Mouse (Mus musculus) forebrain, embryonic 12.5 days (tissue): ENCODE measurements around the gene Adgrl1. TPM values are rescaled to one million over a fixed set of nuclear protein-coding genes. Genes with fewer than 3 reads are reported as not detected.

Experiments
- ATAC-seq: fragments of 200-750 bp; cut with Nextera tagmentation; 2 replicates; pipeline ENCODE4 v1.8.0; 2017; ENCODE audit warnings: moderate TSS enrichment; ENCODE audit not compliant: low FRiP score
- H3K27ac ChIP-seq: fragments of 300-500 bp; sonication (generic); 2 replicates; pipeline ENCODE4 v1.5.1; 2016; ENCODE audit warnings: mild to moderate bottlenecking
- H3K27me3 ChIP-seq: fragments of 300-500 bp; sonication (generic); 2 replicates; pipeline ENCODE4 v1.6.1; 2016; ENCODE audit warnings: mild to moderate bottlenecking
- H3K36me3 ChIP-seq: fragments of 300-500 bp; sonication (generic); replicated peaks from 2 replicates; pipeline ENCODE4 v1.6.1; 2016; ENCODE audit warnings: mild to moderate bottlenecking
- H3K4me1 ChIP-seq: fragments of 300-500 bp; sonication (generic); 2 replicates; pipeline ENCODE4 v1.6.1; 2016
- H3K4me2 ChIP-seq: fragments of 300-500 bp; sonication (generic); 2 replicates; pipeline ENCODE4 v1.6.1; 2016; ENCODE audit warnings: mild to moderate bottlenecking, moderate library complexity
- H3K4me3 ChIP-seq: fragments of 300-500 bp; sonication (generic); replicated peaks from 2 replicates; pipeline ENCODE4 v1.5.1; 2016; ENCODE audit warnings: mild to moderate bottlenecking
- H3K9ac ChIP-seq: fragments of 300-500 bp; sonication (generic); 2 replicates; pipeline ENCODE4 v1.6.1; 2016; ENCODE audit warnings: mild to moderate bottlenecking
- H3K9me3 ChIP-seq: fragments of 300-500 bp; sonication (generic); 2 replicates; pipeline ENCODE4 v1.6.1; 2016
- WGBS: fragments of 180-500 bp; shearing (Covaris S2); methylation state at CpG from one replicate; pipeline ENCODE4 v1.1.7; 2016; 5-methylcytosine and 5-hydroxymethylcytosine counted together
- polyA plus RNA-seq: library from polyadenylated mRNA; unstranded; fragments of >200 nt; fragmentation: Nextera tagmentation; extraction: Ambion mirVana; gene quantifications from 2 replicates; pipeline ENCODE4 v1.2.1, GENCODE M21; 2016

Adgrl1 gene
- polyA plus RNA-seq, 1 experiment from 2014 or later: 31.3 TPM

GRCm38 (mm10) chr8:83909311-83909710, 9.4 kb downstream of the Adgrl1 start:
- ATAC-seq: peak; percentile 60; the same call in 1 of the 2 replicates
- WGBS: 47% methylated on average over 8 of the region's 8 CpGs

GRCm38 (mm10) chr8:83911809-83912731, 12.2 kb downstream of the Adgrl1 start:
- Histone ChIP-seq H3K4me3 (no peak overlapping the region), H3K4me1 (peaks cover 38% of the 10 kb centered on the region), H3K36me3 (0 out of 2 replicates have a peak, but pooled peaks cover 2% of the 10 kb centered on the region), H3K4me2 (no peak overlapping the region), H3K9me3 (no peaks in the 10 kb centered on the region), H3K27me3 (no peaks in the 10 kb centered on the region), H3K27ac (no peak overlapping the region), H3K9ac (no peak overlapping the region)
- 87% methylated on average over 5 of the region's 5 CpGs for WGBS
- no peak for ATAC-seq

More at GRCm38 (mm10) chr8:83909311-83909710, 9.4 kb downstream of the Adgrl1 start:
- Histone ChIP-seq H3K27ac (no peak overlapping the region), H3K27me3 (no peaks in the 10 kb centered on the region), H3K4me1 (peaks cover 25% of the 10 kb centered on the region), H3K4me2 (no peak overlapping the region), H3K9me3 (no peaks in the 10 kb centered on the region), H3K9ac (0 out of 2 replicates have a peak overlapping the region, but pooled peaks have one; percentile 13), H3K4me3 (no peak overlapping the region), H3K36me3 (peaks cover 9% of the 10 kb centered on the region; the same call in 1 of the 2 replicates)

DNA sequence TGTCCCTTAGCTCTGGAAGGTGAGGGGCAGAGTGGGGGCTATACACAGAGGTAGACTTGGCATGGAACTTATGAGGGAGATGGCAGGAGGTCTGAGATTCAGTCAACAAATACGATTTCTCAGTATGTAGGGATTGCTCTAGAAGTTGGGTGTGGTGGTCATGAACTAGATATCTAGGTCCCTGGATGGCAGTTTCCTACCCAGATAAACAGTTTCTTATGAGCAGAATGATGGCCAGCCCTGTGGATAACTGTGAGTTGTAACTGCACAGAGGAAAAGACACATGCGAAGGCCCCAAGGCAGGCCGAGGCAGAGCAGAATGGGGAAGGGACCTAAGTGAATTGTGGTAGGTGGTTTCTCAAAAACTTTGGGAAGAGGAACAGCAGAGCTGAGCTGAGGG, 14.3 kb downstream of the Adgrl1 start:
- H3K9ac ChIP-seq: no peak overlapping the region
- no peaks in the 10 kb centered on the region for H3K27me3 ChIP-seq
- H3K4me1 ChIP-seq: peaks cover 27% of the 10 kb centered on the region
- H3K27ac ChIP-seq: no peak overlapping the region
- H3K36me3 ChIP-seq: peaks cover 8% of the 10 kb centered on the region
- ATAC-seq: no peak
- no peaks in the 10 kb centered on the region for H3K9me3 ChIP-seq
- H3K4me2 ChIP-seq: no peak overlapping the region
- no peak overlapping the region for H3K4me3 ChIP-seq
- 96% methylated on average over 3 of the region's 3 CpGs for WGBS

- Histone ChIP-seq H3K4me1 (peaks cover 22% of the 10 kb centered on the region), H3K4me3 (no peak overlapping the region), H3K4me2 (no peak overlapping the region), H3K9me3 (no peaks in the 10 kb centered on the region), H3K9ac (no peak overlapping the region), H3K36me3 (peaks cover 14% of the 10 kb centered on the region), H3K27me3 (no peaks in the 10 kb centered on the region), H3K27ac (no peak overlapping the region)
- WGBS: 71% methylated on average over 4 of the region's 5 CpGs
- ATAC-seq: no peak
Measured at GRCm38 (mm10) chr8:83914860-83915259, 15.0 kb downstream of the Adgrl1 start.

GRCm38 (mm10) chr8:83916015-83916414, 16.1 kb downstream of the Adgrl1 start:
- peaks cover 22% of the 10 kb centered on the region for H3K4me1 ChIP-seq
- no peaks in the 10 kb centered on the region for H3K9me3 ChIP-seq
- H3K27ac ChIP-seq: no peak overlapping the region
- no peak for ATAC-seq
- H3K27me3 ChIP-seq: no peaks in the 10 kb centered on the region
- 84% methylated on average over 5 of the region's 5 CpGs for WGBS
- H3K4me2 ChIP-seq: no peak overlapping the region
- H3K9ac ChIP-seq: no peak overlapping the region
- no peak overlapping the region for H3K4me3 ChIP-seq
- peaks cover 23% of the 10 kb centered on the region for H3K36me3 ChIP-seq

GRCm38 (mm10) chr8:83917566-83917965, 17.7 kb downstream of the Adgrl1 start:
- Histone ChIP-seq H3K4me1 (peaks cover 18% of the 10 kb centered on the region), H3K36me3 (peaks cover 34% of the 10 kb centered on the region), H3K4me2 (no peak overlapping the region), H3K4me3 (no peak overlapping the region), H3K9me3 (no peaks in the 10 kb centered on the region), H3K27me3 (no peaks in the 10 kb centered on the region), H3K27ac (no peak overlapping the region), H3K9ac (no peak overlapping the region)
- ATAC-seq: no peak
- WGBS: 77% methylated on average over 6 of the region's 6 CpGs

DNA sequence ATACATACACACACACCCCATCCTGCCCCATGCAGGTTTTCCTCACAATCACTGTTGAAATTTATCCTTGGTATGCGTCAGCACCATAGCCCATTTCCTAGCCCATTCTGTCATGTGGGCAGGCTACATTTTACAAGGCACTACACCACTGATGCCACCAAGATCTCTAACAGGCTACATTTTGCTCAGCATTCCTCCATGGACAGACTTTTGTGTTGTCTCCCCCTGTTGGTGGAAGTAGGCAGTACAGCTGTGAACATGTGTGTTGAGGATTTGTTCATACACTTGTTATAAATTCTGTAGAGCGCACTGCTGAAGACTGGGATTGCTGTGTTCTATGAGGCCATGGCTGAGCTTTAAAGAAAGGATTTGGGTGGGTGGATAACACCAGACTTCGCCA, 21.7 kb downstream of the Adgrl1 start:
- WGBS: 82% methylated on average over 3 of the region's 3 CpGs
- H3K4me2 ChIP-seq: no peak overlapping the region
- H3K4me3 ChIP-seq: no peak overlapping the region
- H3K4me1 ChIP-seq: no peaks in the 10 kb centered on the region
- no peak overlapping the region for H3K9ac ChIP-seq
- H3K27me3 ChIP-seq: no peaks in the 10 kb centered on the region
- H3K9me3 ChIP-seq: no peaks in the 10 kb centered on the region
- peaks cover 63% of the 10 kb centered on the region for H3K36me3 ChIP-seq
- ATAC-seq: peak; percentile 53; the same call in 1 of the 2 replicates
- H3K27ac ChIP-seq: no peak overlapping the region

- no peak for ATAC-seq
Measured at GRCm38 (mm10) chr8:83922727-83923126, 22.8 kb downstream of the Adgrl1 start.

DNA sequence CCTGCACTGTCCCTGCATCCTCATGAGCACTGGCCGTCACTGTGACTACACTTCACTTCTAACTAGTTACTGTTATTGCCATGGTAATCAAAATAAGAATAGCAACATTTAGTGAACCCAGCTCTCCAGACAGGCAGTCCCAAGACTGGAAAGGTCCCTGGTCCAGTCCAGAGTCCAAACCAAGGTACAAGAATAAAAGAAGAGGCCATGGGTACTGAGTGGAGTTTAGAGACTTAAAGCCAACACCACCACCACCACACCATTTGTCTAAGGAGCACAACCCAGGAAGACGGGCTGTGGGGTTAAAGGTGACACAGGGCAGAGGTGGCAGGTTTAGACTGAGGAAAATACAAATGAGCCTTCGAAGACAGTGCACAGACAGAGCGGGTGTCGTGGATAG, 24.7 kb downstream of the Adgrl1 start:
- H3K9me3 ChIP-seq: no peaks in the 10 kb centered on the region
- H3K27me3 ChIP-seq: no peaks in the 10 kb centered on the region
- WGBS: 86% methylated on average over 5 of the region's 5 CpGs
- ATAC-seq: no peak
- peaks cover 75% of the 10 kb centered on the region for H3K36me3 ChIP-seq
- H3K4me1 ChIP-seq: no peaks in the 10 kb centered on the region
- H3K9ac ChIP-seq: no peak overlapping the region
- H3K27ac ChIP-seq: no peak overlapping the region
- H3K4me2 ChIP-seq: no peak overlapping the region
- H3K4me3 ChIP-seq: no peak overlapping the region

More at GRCm38 (mm10) chr8:83922727-83923126, 22.8 kb downstream of the Adgrl1 start:
- no peaks in the 10 kb centered on the region for H3K4me1 ChIP-seq
- H3K4me3 ChIP-seq: no peak overlapping the region
- 93% methylated on average over 8 of the region's 8 CpGs for WGBS
- H3K27ac ChIP-seq: no peak overlapping the region
- peaks cover 69% of the 10 kb centered on the region for H3K36me3 ChIP-seq
- no peak overlapping the region for H3K4me2 ChIP-seq
- no peaks in the 10 kb centered on the region for H3K9me3 ChIP-seq
- H3K27me3 ChIP-seq: no peaks in the 10 kb centered on the region
- no peak overlapping the region for H3K9ac ChIP-seq

DNA sequence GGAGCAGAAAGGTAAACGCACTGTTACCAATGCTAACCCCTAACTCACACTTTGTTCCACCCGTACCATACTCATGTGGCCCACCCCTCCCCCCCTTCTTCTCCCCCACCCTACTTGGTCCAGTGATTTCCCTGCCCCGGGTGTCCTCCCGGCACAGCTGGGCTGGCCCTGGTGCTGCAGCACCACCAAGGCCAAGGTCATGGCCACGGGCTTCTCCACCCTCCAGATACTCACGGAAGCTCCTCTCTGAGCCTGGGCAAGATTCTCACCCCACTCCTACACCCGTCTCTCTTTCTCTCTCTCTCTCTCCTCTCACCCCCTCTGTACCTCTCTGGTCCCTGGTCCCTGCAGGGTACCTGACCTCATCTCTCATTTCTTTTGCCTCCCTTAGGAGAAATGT, 26.4 kb downstream of the Adgrl1 start:
- Histone ChIP-seq H3K4me1 (no peaks in the 10 kb centered on the region), H3K9me3 (no peaks in the 10 kb centered on the region), H3K27me3 (no peaks in the 10 kb centered on the region), H3K27ac (no peak overlapping the region), H3K9ac (no peak overlapping the region), H3K36me3 (peaks cover 78% of the 10 kb centered on the region), H3K4me3 (no peak overlapping the region), H3K4me2 (no peak overlapping the region)
- no peak for ATAC-seq
- 79% methylated on average over 7 of the region's 7 CpGs for WGBS

GRCm38 (mm10) chr8:83934222-83934621, 34.3 kb downstream of the Adgrl1 start:
- ATAC-seq: no peak
- Histone ChIP-seq H3K4me3 (no peak overlapping the region), H3K9me3 (no peaks in the 10 kb centered on the region), H3K36me3 (peaks cover 100% of the 10 kb centered on the region), H3K4me2 (no peak overlapping the region), H3K27ac (no peak overlapping the region), H3K9ac (no peak overlapping the region), H3K4me1 (no peaks in the 10 kb centered on the region), H3K27me3 (no peaks in the 10 kb centered on the region)
- 89% methylated on average over 5 of the region's 5 CpGs for WGBS

DNA sequence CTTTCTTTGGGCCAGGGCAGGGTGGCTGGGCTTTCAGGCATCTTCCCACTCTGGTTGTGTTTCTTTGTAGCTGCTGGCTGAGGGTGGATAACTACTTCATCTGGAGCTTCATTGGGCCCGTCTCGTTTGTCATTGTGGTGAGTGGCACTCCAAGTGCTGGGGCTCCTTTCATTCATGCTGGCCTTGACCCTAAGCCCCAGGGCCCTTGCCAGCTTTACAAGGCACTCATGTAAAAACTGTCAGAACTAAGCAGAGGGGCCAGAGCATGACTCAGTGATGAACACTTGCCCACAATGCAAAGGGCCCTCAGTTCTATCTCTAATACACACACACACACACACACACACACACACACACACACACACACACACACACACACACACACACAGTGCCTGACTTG, 35.1 kb downstream of the Adgrl1 start:
- no peak overlapping the region for H3K4me2 ChIP-seq
- H3K9ac ChIP-seq: no peak overlapping the region
- no peak overlapping the region for H3K27ac ChIP-seq
- WGBS: 70% methylated on average over 2 of the region's 2 CpGs
- no peak overlapping the region for H3K4me3 ChIP-seq
- peaks cover 98% of the 10 kb centered on the region for H3K36me3 ChIP-seq
- no peaks in the 10 kb centered on the region for H3K27me3 ChIP-seq
- H3K9me3 ChIP-seq: no peaks in the 10 kb centered on the region
- H3K4me1 ChIP-seq: no peaks in the 10 kb centered on the region
- no peak for ATAC-seq

GRCm38 (mm10) chr8:83935435-83935834, 35.5 kb downstream of the Adgrl1 start:
- no peak overlapping the region for H3K4me3 ChIP-seq
- no peaks in the 10 kb centered on the region for H3K27me3 ChIP-seq
- 94% methylated on average over 8 of the region's 8 CpGs for WGBS
- no peak overlapping the region for H3K4me2 ChIP-seq
- no peaks in the 10 kb centered on the region for H3K9me3 ChIP-seq
- H3K4me1 ChIP-seq: no peaks in the 10 kb centered on the region
- H3K36me3 ChIP-seq: peaks cover 98% of the 10 kb centered on the region
- no peak for ATAC-seq
- no peak overlapping the region for H3K9ac ChIP-seq
- H3K27ac ChIP-seq: no peak overlapping the region
